Mouse (Mus musculus): Measurements from ENCODE around the gene Arl16.

GRCm38 (mm10) chr11:120499894-120500293 lies 32.5 kb upstream of the Arl16 start:
- no peak for TF ChIP-seq CTCF (IDR thresholded peaks at IDR 0.05; ENCODE audit: borderline replicate concordance, insufficient read depth, low read length)
- no peak for TF ChIP-seq POLR2A (IDR thresholded peaks at IDR 0.05; ENCODE audit: low read depth, low read length)

Data from embryonic fibroblast, embryonic 13.5 days (primary cell).